Mouse (Mus musculus) hindbrain, embryonic 14.5 days (tissue): Measurements from ENCODE around the gene Nr2e1. TPM values are rescaled to one million over a fixed set of nuclear protein-coding genes. Genes with fewer than 3 reads are reported as not detected.
A peak's percentile ranks its signal among the peaks of the same experiment; 100 is the strongest.

Experiments used
- ATAC-seq: fragments of 200-750 bp; cut with Nextera tagmentation; 2 replicates; pipeline ENCODE4 v1.8.0; 2017; ENCODE audit warnings: moderate number of reproducible peaks, mild to moderate bottlenecking, moderate TSS enrichment, moderate library complexity; ENCODE audit not compliant: low FRiP score
- DNase-seq: peaks from one replicate; pipeline ENCODE4 v3.0.0-alpha.2; 2015; ENCODE audit warnings: low spot score
- H3K27ac ChIP-seq: fragments of 300-500 bp; sonication (generic); 2 replicates; pipeline ENCODE4 v1.5.1; 2014; ENCODE audit warnings: mild to moderate bottlenecking, moderate library complexity
- H3K27me3 ChIP-seq: fragments of 300-500 bp; sonication (generic); 2 replicates; pipeline ENCODE4 v1.6.1; 2014; ENCODE audit warnings: mild to moderate bottlenecking, low read length, mixed read lengths; ENCODE audit not compliant: control insufficient read depth, insufficient read depth
- H3K36me3 ChIP-seq: fragments of 300-500 bp; sonication (generic); replicated peaks from 2 replicates; pipeline ENCODE4 v1.6.1; 2014; ENCODE audit not compliant: control insufficient read depth, insufficient read depth
- H3K4me1 ChIP-seq: fragments of 300-500 bp; sonication (generic); replicated peaks from 2 replicates; pipeline ENCODE4 v1.6.1; 2014; ENCODE audit warnings: antibody characterized with exemption, low read length, mixed read lengths; ENCODE audit not compliant: control insufficient read depth, insufficient read depth
- H3K4me2 ChIP-seq: fragments of 300-500 bp; sonication (generic); replicated peaks from 2 replicates; pipeline ENCODE4 v1.6.1; 2014; ENCODE audit warnings: mild to moderate bottlenecking, moderate library complexity
- H3K4me3 ChIP-seq: fragments of 300-500 bp; sonication (generic); replicated peaks from 2 replicates; pipeline ENCODE4 v1.5.1; 2014; ENCODE audit warnings: mild to moderate bottlenecking, low read length
- H3K9ac ChIP-seq: fragments of 300-500 bp; sonication (generic); 2 replicates; pipeline ENCODE4 v1.6.1; 2014
- H3K9me3 ChIP-seq: fragments of 300-500 bp; sonication (generic); 2 replicates; pipeline ENCODE4 v1.6.1; 2016; ENCODE audit warnings: low read length; ENCODE audit not compliant: control insufficient read depth
- WGBS: fragments of 180-500 bp; shearing (Covaris S2); extraction: QIAGEN DNeasy Blood & Tissue Kit; methylation state at CpG from one replicate; pipeline ENCODE4 v1.1.7; 2014; 5-methylcytosine and 5-hydroxymethylcytosine counted together
- polyA plus RNA-seq: library from polyadenylated mRNA; unstranded; fragments of >200 nt; fragmentation: Nextera tagmentation; extraction: Ambion mirVana; gene quantifications from 2 replicates; pipeline ENCODE4 v1.2.1, GENCODE M21; 2014

The Nr2e1 gene
- polyA plus RNA-seq, 1 experiment from 2014 or later, result not detected

DNA sequence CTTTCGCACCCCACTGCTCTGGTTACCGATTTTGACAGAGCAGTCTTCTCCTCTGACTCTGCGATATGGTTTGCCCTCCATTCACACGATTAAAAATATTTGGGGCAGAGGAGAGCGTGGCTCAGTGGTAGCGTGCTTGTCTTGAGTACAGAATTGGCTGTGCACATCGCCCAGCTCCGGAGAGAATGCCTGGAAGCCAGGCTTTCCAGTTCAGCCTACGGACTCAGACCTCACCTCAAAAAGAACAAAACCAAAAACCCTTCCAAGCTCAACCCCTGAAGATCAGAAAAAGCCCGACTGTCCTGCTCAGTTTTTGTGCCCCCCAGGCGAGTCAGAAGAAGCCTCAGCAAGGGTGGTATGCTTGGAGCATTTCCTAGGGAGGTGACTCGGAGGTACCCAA, 29.6 kb upstream of the Nr2e1 start:
- DNase-seq, result no peak
- 8% methylated on average over 12 of the region's 12 CpGs for WGBS
- Histone ChIP-seq H3K36me3 (no peaks in the 10 kb centered on the region), H3K4me1 (peaks cover 5% of the 10 kb centered on the region; the same call in 1 of the 2 replicates), H3K27ac (no peak overlapping the region), H3K4me3 (no peak overlapping the region), H3K4me2 (no peak overlapping the region), H3K9ac (no peak overlapping the region), H3K9me3 (peaks cover 6% of the 10 kb centered on the region; the same call in 1 of the 2 replicates), H3K27me3 (peaks cover 93% of the 10 kb centered on the region)
- no peak for ATAC-seq

DNA sequence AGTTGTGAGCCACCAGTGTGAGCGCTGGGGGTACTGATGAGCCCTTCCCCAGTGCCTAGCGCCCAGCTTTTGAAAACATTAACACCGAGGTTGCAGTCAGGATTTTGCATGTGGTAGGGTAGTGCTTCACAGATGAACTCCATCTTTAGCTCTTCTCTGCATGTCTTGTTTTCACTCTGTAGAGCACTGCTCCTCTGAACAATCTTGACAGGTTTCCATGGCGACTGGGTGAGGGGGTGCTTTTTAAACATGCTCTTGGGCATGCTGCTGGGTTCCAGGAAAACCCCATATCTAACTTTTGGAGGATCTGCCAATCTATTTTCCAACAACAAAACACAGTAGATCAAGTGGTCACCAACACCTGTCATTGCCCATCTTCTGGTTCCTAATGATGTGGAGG, 23.3 kb upstream of the Nr2e1 start:
- Histone ChIP-seq H3K4me1 (no peaks in the 10 kb centered on the region), H3K27ac (no peak overlapping the region), H3K27me3 (peaks cover 58% of the 10 kb centered on the region), H3K4me3 (no peak overlapping the region), H3K9me3 (peaks cover 12% of the 10 kb centered on the region), H3K4me2 (no peak overlapping the region), H3K9ac (no peak overlapping the region), H3K36me3 (no peaks in the 10 kb centered on the region)
- no peak for ATAC-seq
- no peak for DNase-seq
- WGBS, result 71% methylated on average over 4 of the region's 4 CpGs

DNA sequence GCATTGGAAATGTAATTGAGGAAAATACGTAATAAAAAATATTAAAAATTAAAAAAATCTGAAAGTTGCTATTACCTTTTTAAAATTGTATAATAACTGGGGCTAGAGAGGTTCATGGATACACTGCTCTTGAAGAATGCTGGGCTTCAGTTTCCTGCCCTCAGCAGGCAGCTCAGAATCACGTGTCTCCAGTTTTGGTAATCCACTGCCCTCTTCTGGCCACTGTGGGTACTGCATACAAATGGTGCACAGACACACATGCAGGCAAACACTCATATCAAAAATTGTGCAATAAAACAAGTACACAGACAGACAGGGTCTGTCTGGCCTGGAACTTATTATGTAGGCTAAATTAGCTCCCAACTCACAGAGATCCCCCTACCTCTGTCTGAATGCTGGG, 21.4 kb upstream of the Nr2e1 start:
- Histone ChIP-seq H3K27me3 (peaks cover 54% of the 10 kb centered on the region), H3K4me1 (no peaks in the 10 kb centered on the region), H3K4me3 (no peak overlapping the region), H3K27ac (no peak overlapping the region), H3K9me3 (peaks cover 12% of the 10 kb centered on the region), H3K36me3 (no peaks in the 10 kb centered on the region), H3K4me2 (no peak overlapping the region), H3K9ac (no peak overlapping the region)
- WGBS, result 64% methylated on average over 2 of the region's 2 CpGs
- no peak for ATAC-seq
- DNase-seq, result no peak

DNA sequence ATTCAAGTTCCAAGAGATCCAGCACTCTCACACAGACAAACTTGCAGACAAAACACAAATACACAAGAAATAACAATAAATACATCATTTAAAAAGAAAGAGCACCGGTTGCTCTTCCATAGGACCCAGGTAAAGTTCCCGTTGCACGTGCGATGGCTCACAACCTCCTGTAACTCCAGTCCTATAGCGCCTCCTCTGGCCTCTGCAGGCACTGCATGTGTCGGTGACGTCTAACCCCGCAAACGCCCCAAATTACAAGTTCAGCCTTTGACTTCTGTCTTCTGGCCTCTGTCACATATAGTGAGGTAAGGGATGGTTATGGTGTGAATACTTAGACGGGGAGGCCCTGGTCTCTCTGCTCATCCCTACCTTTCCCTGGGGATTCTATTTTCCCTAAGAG, 18.1 kb upstream of the Nr2e1 start:
- H3K36me3 ChIP-seq, result no peaks in the 10 kb centered on the region
- no peak overlapping the region for H3K4me2 ChIP-seq
- 25% methylated on average over 10 of the region's 10 CpGs for WGBS
- H3K9ac ChIP-seq, result no peak overlapping the region
- no peak for DNase-seq
- H3K4me1 ChIP-seq, result no peaks in the 10 kb centered on the region
- H3K27ac ChIP-seq, result no peak overlapping the region
- H3K4me3 ChIP-seq, result no peak overlapping the region
- peaks cover 8% of the 10 kb centered on the region for H3K9me3 ChIP-seq
- ATAC-seq, result no peak
- peaks cover 46% of the 10 kb centered on the region for H3K27me3 ChIP-seq

DNA sequence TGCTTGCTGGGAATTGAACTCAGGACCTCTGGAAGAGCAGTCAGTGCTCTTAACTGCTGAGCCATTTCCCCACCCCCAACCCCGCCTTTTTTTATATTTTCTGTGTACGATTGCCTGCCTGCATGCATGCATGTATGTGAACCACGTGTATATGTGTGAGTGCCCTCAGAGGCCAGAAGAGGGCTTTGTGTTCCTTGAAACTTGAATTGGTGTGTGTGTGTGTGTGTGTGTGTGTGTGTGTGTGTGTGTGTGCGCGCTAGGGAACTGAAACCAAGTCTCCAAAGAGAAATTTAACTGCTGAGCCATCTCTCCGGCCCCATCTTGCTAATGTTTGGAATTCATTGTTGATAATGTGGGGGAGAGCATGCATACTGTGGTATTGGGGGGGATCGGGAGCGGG, 15.2 kb upstream of the Nr2e1 start:
- Histone ChIP-seq H3K27me3 (peaks cover 72% of the 10 kb centered on the region), H3K4me2 (no peak overlapping the region)
- 84% methylated on average over 8 of the region's 8 CpGs for WGBS

DNA sequence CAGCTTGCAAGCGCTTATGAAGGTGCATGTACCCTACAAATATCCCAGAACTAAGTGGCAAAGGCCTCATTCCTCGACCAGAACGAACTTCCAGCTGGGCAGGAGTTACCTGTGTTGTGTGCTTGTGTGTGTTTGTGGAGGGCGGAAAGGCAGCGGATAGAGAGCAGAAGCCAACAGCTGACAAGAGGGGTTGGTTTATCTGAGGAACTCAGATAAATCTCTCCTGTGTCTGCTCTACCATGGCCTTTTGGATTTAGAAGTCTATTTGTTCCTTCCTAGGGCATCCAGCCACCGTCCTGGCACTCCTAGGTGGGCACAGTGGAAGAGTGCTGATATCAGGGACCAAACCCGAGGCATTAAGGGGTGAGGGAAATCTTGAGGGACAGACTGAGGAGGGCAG, 9.8 kb upstream of the Nr2e1 start:
- Histone ChIP-seq H3K9me3 (no peaks in the 10 kb centered on the region), H3K4me2 (no peak overlapping the region), H3K27ac (no peak overlapping the region), H3K4me3 (no peak overlapping the region), H3K27me3 (peaks cover 96% of the 10 kb centered on the region), H3K36me3 (no peaks in the 10 kb centered on the region), H3K4me1 (no peaks in the 10 kb centered on the region), H3K9ac (no peak overlapping the region)
- no peak for ATAC-seq
- DNase-seq, result no peak
- 15% methylated on average over 7 of the region's 7 CpGs for WGBS

More for the DNA sequence above, 15.2 kb upstream of the Nr2e1 start:
- Histone ChIP-seq H3K4me3 (no peak overlapping the region), H3K27ac (no peak overlapping the region), H3K9ac (no peak overlapping the region), H3K9me3 (no peaks in the 10 kb centered on the region), H3K36me3 (no peaks in the 10 kb centered on the region), H3K4me1 (no peaks in the 10 kb centered on the region)
- ATAC-seq (no peak), DNase-seq (no peak)

DNA sequence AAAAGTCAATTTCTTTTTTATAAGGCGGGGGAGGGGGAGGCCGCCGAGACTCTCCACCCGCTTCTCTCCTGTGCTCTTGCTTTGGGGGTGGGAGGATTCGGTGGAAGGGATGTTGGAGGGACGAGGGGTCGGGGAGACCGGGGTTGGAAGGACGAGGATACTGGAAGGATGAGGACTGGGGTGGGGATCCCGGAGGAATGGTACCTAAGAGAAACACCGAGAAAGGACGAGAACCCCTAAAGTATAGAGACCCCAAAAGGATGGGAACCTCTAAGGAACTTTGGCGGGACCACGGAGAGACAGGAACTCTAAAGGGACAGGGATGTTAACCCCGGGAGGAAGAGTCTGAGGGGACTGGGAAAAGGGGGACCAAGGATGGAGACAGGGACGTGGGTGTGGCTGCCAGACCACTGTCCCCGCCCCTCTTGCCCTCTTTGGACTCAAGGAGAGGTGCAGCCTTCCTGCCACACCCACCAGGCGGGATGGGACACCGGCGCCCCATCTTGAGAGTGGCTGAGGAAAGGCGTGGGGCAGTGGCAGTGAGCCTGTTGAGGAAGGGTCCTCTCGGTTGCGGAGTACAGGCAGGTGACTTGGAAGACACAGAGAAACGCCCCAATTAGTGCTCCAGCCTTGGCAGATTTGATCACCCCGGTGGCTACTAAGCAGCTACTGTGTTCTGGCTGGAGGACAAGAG, 8.7 kb upstream of the Nr2e1 start:
- Histone ChIP-seq H3K4me1 (no peaks in the 10 kb centered on the region), H3K27me3 (peaks cover 99% of the 10 kb centered on the region), H3K9me3 (no peaks in the 10 kb centered on the region), H3K4me3 (peak overlapping the region; percentile 5; the same call in 1 of the 2 replicates), H3K36me3 (no peaks in the 10 kb centered on the region), H3K9ac (no peak overlapping the region), H3K27ac (no peak overlapping the region), H3K4me2 (peak overlapping the region; percentile 42)
- no peak for ATAC-seq
- WGBS, result 1% methylated on average over 25 of the region's 25 CpGs
- DNase-seq, result no peak

DNA sequence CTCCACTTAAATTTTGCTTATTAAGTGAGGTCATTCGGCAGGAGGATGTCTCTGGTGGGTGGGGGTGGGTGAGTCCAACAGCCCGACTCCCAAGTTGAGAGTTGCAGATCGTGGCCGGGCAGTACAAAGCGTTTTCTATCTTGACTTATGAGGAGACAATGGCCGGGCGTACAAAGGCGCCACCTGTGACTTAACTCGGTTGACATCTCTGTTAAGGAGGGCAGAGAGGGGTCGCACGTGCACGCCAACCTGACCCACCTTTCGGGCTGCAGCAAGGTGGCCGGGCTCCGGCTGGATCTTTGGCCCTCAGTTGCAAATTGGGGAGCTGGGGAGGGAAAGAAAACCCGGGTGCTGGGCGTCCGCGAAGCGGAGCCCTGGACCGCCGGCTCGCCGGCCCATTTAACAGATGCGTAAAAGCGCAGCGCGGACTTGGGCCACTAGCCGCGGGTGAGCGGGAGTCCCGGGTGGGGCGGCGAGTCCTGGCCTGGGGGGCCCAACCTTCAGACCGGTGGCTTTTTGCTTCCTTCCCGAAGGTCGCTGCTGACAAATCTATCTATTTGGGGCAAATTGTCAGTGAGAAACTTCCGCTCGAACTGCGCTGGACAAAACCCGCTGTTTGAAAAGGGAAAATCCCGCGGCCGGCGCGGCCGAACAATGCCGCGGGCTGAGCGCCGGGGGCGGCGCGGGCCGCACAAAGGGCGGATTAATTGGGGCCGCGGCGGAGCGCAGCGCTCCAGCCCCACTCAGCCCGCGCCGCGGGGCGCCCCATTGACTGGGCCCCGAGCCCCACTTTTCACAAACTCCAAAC, 8.0 kb upstream of the Nr2e1 start:
- no peak overlapping the region for H3K27ac ChIP-seq
- WGBS, result under 1% methylated on average over 67 of the region's 67 CpGs
- H3K4me1 ChIP-seq, result no peaks in the 10 kb centered on the region
- peaks cover 99% of the 10 kb centered on the region for H3K27me3 ChIP-seq
- H3K4me3 ChIP-seq, result peak overlapping the region; percentile 5; the same call in 1 of the 2 replicates
- H3K36me3 ChIP-seq, result no peaks in the 10 kb centered on the region
- H3K9me3 ChIP-seq, result peaks cover 3% of the 10 kb centered on the region; the same call in 1 of the 2 replicates
- ATAC-seq (peak; percentile 34; the same call in 1 of the 2 replicates), DNase-seq (no peak)
- peak overlapping the region; percentile 42 for H3K4me2 ChIP-seq
- no peak overlapping the region for H3K9ac ChIP-seq

DNA sequence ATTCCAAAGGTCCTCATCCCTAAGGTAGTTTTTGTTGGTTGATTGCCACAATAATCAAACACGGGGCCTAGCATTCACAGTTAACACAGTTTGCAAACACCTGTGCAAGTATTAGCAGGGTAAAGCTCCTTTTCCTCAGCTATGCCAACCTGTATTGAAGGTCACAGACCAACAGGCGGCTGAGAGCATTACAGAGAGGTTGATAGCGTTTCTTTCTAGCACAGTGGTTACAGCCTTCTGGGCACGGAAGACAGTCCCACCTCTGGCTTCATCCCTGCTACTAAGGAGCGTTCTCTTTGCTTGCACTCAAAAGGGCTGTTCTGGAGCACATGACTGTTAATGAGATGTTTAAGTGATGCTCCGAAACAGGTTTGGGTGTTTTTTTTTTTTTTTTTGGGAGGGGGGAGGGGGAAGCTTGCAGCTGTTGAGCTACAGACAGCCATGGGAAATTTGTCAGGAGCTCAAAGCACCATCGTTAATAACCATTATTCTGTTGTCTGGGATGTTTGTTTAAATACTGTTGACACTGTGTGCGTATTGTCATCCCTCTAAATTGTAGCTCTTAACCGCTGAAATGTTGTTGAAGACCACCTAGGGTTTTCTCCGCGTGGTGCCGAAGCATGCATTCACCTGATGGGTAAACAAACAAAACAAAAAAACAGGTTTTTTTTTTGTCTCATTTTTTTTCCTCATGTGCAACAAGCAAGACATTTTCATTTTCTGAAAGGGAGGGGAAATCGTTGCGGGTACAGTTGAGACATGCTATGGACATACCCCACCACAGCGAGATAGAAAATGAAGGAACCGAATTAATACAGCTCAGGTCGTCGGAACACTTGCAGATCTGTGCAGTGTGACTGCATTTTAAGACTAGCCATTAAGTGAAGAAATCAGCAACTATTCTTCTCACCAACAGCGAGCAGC, 7.1 kb upstream of the Nr2e1 start:
- H3K9ac ChIP-seq, result no peak overlapping the region
- no peaks in the 10 kb centered on the region for H3K36me3 ChIP-seq
- peaks cover 99% of the 10 kb centered on the region for H3K27me3 ChIP-seq
- H3K4me1 ChIP-seq, result no peaks in the 10 kb centered on the region
- WGBS, result 1% methylated on average over 19 of the region's 19 CpGs
- DNase-seq (no peak), ATAC-seq (no peak)
- no peak overlapping the region for H3K27ac ChIP-seq
- H3K4me3 ChIP-seq, result no peak overlapping the region
- H3K9me3 ChIP-seq, result peaks cover 5% of the 10 kb centered on the region; the same call in 1 of the 2 replicates
- H3K4me2 ChIP-seq, result no peak overlapping the region
